Mouse (Mus musculus) embryo, embryonic 11.5 days (tissue): ENCODE measurements at regions not wholly inside any gene's neighbourhood (a gene's known extent, or its start where the extent isn't known, plus 50 kb on each side); places are given as distances from the start of the nearest gene placed in this dataset.
"Not testable (repeated sequence)": the region's sequence is repeated elsewhere in the genome, so short reads cannot be mapped to it uniquely, and the experiment has no call there.

Experiments used
- DNase-seq: peaks from one replicate; pipeline ENCODE4 v3.0.0-alpha.2; 2012; ENCODE audit warnings: low read depth, low spot score

GRCm38 (mm10) chr12:71707727-71708369, 123.0 kb upstream of the Daam1 start:
- peak; percentile 46 for DNase-seq

GRCm38 (mm10) chr12:71714606-71715005, 116.3 kb upstream of the Daam1 start:
- DNase-seq = no peak

DNA sequence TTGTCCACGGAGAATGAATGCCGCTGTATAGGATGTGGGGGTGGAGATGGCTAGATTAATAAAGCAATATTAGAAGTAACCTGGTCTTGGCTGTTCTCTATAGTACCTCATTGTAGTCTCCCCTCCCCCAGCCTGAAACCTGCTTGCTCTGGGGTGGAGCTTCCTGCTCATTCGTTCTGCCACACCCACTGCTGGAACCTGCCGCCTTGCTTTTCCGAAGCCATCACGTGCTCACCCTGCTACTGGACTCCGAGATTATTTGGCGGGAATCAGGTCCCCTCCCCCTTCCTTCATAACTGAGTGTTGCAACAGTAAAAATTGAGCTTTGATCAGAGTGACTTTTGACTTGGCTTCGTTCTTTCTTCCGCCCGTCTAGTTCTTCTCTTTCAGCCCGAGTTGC, 112.5 kb upstream of the Daam1 start:
- not testable (repeated sequence) for DNase-seq

GRCm38 (mm10) chr12:71718911-71719310, 112.0 kb upstream of the Daam1 start:
- DNase-seq = no peak

- no peak for DNase-seq
Measured at GRCm38 (mm10) chr12:71725140-71725539, 105.7 kb upstream of the Daam1 start.

- no peak for DNase-seq
Measured at GRCm38 (mm10) chr12:71725713-71726336, 105.1 kb upstream of the Daam1 start.

DNA sequence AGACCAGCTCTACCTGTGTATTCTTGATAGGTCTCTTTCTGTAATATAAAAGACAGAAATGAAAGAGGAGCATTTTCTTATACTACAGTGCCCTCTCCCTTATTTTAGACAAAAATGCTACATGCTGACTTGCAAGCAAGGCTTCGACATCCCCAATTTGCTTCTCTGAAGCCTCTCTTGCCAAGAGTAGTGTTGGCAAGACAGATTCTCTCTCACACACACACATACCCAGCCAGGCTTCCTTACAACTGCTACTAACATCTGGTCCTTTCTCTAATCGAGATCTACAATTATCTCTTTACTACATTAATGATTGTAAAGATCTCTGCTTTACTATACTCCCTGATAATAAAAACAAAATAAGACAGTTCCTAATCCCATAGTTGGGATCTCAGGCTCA, 87.5 kb upstream of the Daam1 start:
- DNase-seq = no peak

DNA sequence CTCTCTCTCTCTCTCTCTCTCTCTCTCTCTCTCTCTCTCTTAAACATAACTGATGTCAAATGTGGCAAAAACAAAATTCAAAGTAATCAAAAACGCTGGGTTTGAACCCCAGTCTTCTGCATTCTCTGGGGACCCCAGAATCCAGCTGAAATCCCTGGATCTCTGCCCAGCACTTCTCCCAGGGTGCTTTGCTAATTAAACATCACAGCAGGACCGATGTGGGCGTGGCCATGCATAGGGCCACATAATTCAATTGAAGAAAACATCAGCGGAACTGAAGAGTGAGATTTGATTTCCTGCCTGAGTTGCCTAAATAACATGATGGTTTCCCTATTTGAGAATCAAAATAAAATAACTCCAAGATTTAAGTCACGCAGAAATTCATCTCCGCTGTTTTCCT, 84.9 kb upstream of the Daam1 start:
- DNase-seq = no peak

GRCm38 (mm10) chr12:71747386-71747785, 83.5 kb upstream of the Daam1 start:
- no peak for DNase-seq

DNA sequence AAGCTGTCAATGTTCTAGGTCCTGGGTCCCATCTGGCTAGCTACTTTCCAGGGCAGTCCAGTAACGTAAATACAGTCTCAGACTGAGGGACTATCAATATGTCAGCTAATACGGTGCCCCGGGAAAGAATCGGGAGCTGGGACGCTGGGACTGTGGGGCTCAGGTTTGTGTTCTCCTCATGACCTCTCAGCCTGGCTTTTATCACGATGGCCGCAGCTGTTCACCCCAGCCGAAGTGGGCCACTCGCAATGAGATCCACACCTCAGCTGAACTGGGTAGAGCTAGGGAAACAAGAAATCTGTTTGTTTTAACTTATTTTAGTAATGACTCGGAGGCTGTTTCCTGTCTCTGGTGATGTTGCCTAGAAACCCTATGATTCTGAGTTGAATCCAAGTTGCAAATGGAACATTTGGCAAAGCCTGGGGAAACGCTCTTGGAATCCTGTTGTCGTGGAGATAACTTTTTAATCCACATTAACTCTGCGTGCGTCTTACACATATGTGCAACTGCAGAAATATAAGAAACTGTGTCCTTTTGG, 83.0 kb upstream of the Daam1 start:
- DNase-seq = no peak

DNA sequence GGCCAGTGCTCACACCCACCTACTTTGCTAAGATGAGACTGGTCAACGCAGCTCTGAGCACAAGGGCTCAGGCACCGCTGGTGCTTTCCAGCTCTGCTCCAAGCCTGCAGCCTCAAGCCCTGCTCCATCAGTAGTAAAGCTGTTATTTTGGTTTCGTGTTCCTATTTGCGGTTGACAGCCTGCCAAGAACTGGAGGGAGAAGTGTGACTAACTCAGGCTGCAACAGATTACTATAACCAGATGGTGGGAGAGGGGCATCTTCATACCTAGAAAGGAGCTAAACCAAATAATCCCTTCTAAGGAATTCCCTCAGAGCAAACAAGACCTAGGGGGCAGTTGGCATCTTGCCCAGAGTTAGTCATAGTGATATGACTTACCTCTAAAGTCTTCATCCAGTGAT, 82.1 kb upstream of the Daam1 start:
- no peak for DNase-seq

DNA sequence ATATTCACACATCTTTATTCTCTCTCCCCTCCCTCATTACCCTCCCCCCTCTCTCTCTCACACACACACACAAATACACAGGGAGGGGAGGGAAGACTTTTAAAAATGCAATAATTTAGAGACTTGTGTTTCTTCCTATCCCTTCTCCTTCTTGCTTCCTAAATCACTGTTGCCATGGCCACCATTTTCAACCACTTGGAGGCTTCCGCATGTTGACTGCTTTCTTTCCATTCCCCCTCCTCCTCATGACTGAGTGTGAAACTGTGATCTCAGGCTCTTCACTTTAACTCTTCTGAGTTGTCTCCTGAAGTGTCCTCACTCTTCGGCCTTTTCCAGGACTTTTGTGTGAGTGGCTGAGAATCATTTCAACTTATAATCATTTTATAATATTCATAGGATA, 81.2 kb upstream of the Daam1 start:
- DNase-seq = no peak

DNA sequence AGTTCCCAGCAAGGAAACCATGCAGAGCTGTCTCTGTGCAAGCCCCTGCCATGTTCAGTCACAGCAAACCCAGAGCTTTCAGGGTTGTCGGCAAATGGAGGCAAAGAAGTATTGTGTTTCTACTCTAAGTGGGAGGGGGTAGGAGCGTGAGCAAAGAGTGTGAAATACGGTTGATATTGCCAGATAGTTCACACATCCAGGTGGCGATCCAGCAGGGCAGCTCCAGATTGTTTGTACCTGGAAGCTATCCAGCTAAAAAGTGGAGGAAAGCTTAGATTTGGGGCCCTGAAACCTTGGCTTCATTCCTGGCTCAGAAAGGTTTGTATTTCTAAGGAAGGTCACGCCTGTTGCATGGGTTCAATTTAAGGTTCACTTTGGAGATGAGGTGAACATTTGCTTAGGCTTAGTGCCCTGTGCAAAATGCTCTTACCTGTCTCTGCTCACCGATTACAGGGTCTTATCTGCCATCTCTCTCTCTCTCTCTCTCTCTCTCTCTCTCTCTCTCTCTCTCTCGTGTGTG, 78.1 kb upstream of the Daam1 start:
- DNase-seq = no peak

- no peak for DNase-seq
Measured at GRCm38 (mm10) chr12:71753276-71753675, 77.6 kb upstream of the Daam1 start.

DNA sequence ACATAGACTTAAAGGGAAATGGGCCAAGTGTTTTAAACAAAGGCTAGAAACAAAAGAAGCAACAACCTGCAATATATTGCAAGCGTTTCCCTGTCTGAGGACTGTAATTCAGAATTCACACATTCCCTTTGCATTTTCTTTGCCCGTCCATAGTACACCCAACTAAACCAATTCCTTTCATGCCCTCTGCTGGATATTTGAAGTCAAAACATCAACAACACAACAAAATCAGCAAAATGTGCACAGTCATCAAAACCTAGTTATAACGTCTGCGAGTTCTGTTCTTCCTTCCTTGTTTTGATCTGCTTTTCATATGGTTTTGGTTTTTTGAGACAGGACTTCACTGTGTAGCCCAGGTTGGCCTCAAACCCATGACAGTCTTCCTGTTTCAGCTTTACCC, 67.7 kb upstream of the Daam1 start:
- DNase-seq = no peak

- DNase-seq = no peak
Measured at GRCm38 (mm10) chr12:71766086-71766485, 64.8 kb upstream of the Daam1 start.

- DNase-seq = no peak
Measured at GRCm38 (mm10) chr12:71766636-71767035, 64.2 kb upstream of the Daam1 start.

GRCm38 (mm10) chr12:71767896-71768295, 63.0 kb upstream of the Daam1 start:
- DNase-seq = no peak

- peak; percentile 61 for DNase-seq
Measured at GRCm38 (mm10) chr12:71768471-71768870, 62.4 kb upstream of the Daam1 start.

- DNase-seq = no peak
Measured at GRCm38 (mm10) chr12:71768890-71769289, 62.0 kb upstream of the Daam1 start.

DNA sequence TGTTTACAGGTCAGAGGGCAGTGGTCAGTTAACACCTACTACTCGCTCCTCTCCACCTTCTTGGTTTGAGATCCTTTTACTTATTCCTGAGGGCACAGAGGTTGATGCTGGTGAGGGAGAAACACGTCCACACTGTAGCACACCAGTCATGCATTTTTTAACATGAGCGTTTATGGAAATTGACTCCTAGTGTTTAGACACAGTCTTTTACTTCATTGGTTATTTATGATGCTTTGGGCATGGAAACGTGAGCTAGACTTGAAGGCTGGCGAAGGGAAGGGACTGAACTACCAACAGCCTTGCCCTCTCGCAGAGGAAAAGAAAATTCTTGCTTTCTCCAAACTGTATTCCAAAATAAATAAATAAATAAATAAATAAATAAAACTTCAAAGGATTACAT, 61.6 kb upstream of the Daam1 start:
- DNase-seq = no peak

DNA sequence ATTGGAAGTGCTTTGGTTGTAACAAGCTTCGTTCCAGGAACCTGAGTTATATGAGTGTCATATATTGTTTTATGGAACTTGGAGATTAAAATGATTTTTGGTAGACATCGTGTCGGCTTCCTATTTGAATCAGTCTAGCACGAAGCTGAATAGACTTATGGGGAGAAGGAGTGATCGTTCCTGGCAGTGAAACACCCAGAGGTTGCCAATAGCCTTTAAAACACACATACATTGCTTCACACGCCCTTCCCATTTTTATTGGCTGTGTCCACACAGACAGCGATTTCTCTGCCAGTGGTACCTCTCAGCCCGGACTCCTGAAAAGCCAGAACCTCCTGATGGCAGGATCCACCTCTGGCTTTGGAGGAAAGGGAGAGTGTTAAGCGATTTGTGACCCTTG, 57.0 kb upstream of the Daam1 start:
- DNase-seq = no peak

- no peak for DNase-seq
Measured at GRCm38 (mm10) chr12:71775126-71775525, 55.8 kb upstream of the Daam1 start.
